Mouse (Mus musculus) lung, postnatal 0 days (tissue): Measurements from ENCODE around the gene Dcaf6.

Source experiments
- CTCF ChIP-seq: IDR thresholded peaks from 2 replicates; pipeline ENCODE4 v1.5.1; 2016; ENCODE audit warnings: antibody characterized with exemption, mild to moderate bottlenecking
- EP300 ChIP-seq: IDR thresholded peaks from 2 replicates; pipeline ENCODE4 v1.6.1; 2016; ENCODE audit warnings: antibody characterized with exemption, mild to moderate bottlenecking, control low read depth

- TF ChIP-seq EP300 (no peak), CTCF (no peak)
Measured at GRCm38 (mm10) chr1:165469717-165470116, 9.4 kb upstream of the Dcaf6 start.
